Mouse (Mus musculus): Measurements from ENCODE around the gene Neil3. TPM values are rescaled to one million over a fixed set of nuclear protein-coding genes. Genes with fewer than 3 reads are reported as not detected.

Neil3 gene
- total and polyA plus RNA-seq, 2 experiments from 2014 or later, result 0.66 to 1.9 TPM

DNA sequence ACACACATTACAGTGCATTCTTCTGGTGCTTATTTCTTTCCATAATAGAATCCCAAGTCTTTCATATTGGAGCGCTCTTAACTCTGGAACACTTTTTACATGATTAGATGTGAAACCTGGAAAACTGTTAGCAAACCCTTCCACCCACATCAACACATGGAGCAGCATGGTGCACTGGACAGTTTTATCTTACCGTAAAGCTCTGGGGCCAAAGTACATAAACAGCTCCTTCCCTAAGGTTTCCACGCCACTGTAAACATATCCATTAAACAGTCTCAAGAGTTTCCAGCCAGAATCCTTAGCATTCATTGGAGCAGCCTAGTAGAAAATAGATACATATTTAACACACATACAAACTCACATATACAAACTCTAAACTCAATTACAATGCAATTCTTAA lies 15.4 kb downstream of the Neil3 start:
- no peak overlapping the region for H3K27ac ChIP-seq (ENCODE audit: low read depth, low read length)
- TF ChIP-seq CTCF (IDR thresholded peaks at IDR 0.05), result no peak
- H3K4me2 ChIP-seq (ENCODE audit: low read depth, low read length, poor library complexity, severe bottlenecking), result no peak overlapping the region
- WGBS, result 90% methylated on average over 3 of the region's 3 CpGs
- no peaks in the 10 kb centered on the region for H3K27me3 ChIP-seq (ENCODE audit: insufficient read depth, low read length)
- ATAC-seq (ENCODE audit: low FRiP score) (no peak), DNase-seq (ENCODE audit: low spot score) (no peak)
- H3K4me3 ChIP-seq (ENCODE audit: low read depth, low read length), result no peak overlapping the region
- no peaks in the 10 kb centered on the region for H3K36me3 ChIP-seq (ENCODE audit: insufficient read depth, low read length)
- no peak overlapping the region for H3K9ac ChIP-seq (replicated peaks; ENCODE audit: low read length, poor library complexity, severe bottlenecking)
- H3K4me1 ChIP-seq (ENCODE audit: insufficient read depth, low read length), result no peaks in the 10 kb centered on the region
- no peaks in the 10 kb centered on the region for H3K9me3 ChIP-seq (ENCODE audit: low read length)

GRCm38 (mm10) chr8:53619196-53619595 lies 19.7 kb downstream of the Neil3 start:
- 96% methylated on average over 3 of the region's 3 CpGs for WGBS
- DNase-seq (ENCODE audit: low spot score) (no peak), ATAC-seq (ENCODE audit: low FRiP score) (no peak)
- no peaks in the 10 kb centered on the region for H3K4me1 ChIP-seq (ENCODE audit: insufficient read depth, low read length)
- no peak for TF ChIP-seq CTCF (IDR thresholded peaks at IDR 0.05)
- H3K27ac ChIP-seq (ENCODE audit: low read depth, low read length), result no peak overlapping the region
- no peak overlapping the region for H3K9ac ChIP-seq (replicated peaks; ENCODE audit: low read length, poor library complexity, severe bottlenecking)
- H3K4me3 ChIP-seq (ENCODE audit: low read depth, low read length), result no peak overlapping the region
- no peak overlapping the region for H3K4me2 ChIP-seq (ENCODE audit: low read depth, low read length, poor library complexity, severe bottlenecking)
- no peaks in the 10 kb centered on the region for H3K9me3 ChIP-seq (ENCODE audit: low read length)
- H3K36me3 ChIP-seq (ENCODE audit: insufficient read depth, low read length), result no peaks in the 10 kb centered on the region
- H3K27me3 ChIP-seq (ENCODE audit: insufficient read depth, low read length), result no peaks in the 10 kb centered on the region

DNA sequence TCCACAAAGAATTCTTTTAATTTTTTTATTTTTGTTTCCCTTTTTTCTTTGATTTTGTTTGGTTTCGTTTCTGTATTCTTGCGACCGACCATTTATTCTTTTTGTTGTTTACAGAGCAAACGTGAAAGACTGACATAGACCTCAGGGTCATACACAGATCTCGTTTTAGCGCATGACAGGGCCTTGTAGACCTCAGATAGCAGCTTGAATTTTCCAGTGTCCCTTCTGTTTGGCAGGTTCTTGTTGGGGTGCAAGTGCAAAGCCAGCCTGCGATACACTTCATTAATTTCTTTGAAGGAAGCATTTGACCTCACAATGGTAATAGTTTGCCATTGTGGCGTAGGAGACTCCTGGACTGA lies 24.6 kb downstream of the Neil3 start:
- no peaks in the 10 kb centered on the region for H3K27me3 ChIP-seq (ENCODE audit: insufficient read depth, low read length)
- H3K9ac ChIP-seq (replicated peaks; ENCODE audit: low read length, poor library complexity, severe bottlenecking), result no peak overlapping the region
- H3K4me3 ChIP-seq (ENCODE audit: low read depth, low read length), result no peak overlapping the region
- no peak for DNase-seq (ENCODE audit: low spot score)
- H3K4me1 ChIP-seq (ENCODE audit: insufficient read depth, low read length), result no peaks in the 10 kb centered on the region
- no peaks in the 10 kb centered on the region for H3K36me3 ChIP-seq (ENCODE audit: insufficient read depth, low read length)
- ATAC-seq (ENCODE audit: low FRiP score), result no peak
- no peak overlapping the region for H3K27ac ChIP-seq (ENCODE audit: low read depth, low read length)
- no peak overlapping the region for H3K4me2 ChIP-seq (ENCODE audit: low read depth, low read length, poor library complexity, severe bottlenecking)
- TF ChIP-seq CTCF (IDR thresholded peaks at IDR 0.05), result no peak
- no peaks in the 10 kb centered on the region for H3K9me3 ChIP-seq (ENCODE audit: low read length)
- 81% methylated on average over 8 of the region's 8 CpGs for WGBS

GRCm38 (mm10) chr8:53613577-53614287 lies 25.1 kb downstream of the Neil3 start:
- no peak overlapping the region for H3K9ac ChIP-seq (replicated peaks; ENCODE audit: low read length, poor library complexity, severe bottlenecking)

GRCm38 (mm10) chr8:53612297-53612696 lies 26.6 kb downstream of the Neil3 start:
- Histone ChIP-seq H3K9ac (replicated peaks; ENCODE audit: low read length, poor library complexity, severe bottlenecking) (no peak overlapping the region), H3K4me3 (ENCODE audit: low read depth, low read length) (no peak overlapping the region), H3K9me3 (ENCODE audit: low read length) (no peaks in the 10 kb centered on the region), H3K27ac (ENCODE audit: low read depth, low read length) (no peak overlapping the region), H3K27me3 (ENCODE audit: insufficient read depth, low read length) (no peaks in the 10 kb centered on the region), H3K36me3 (ENCODE audit: insufficient read depth, low read length) (no peaks in the 10 kb centered on the region), H3K4me2 (ENCODE audit: low read depth, low read length, poor library complexity, severe bottlenecking) (no peak overlapping the region), H3K4me1 (ENCODE audit: insufficient read depth, low read length) (no peaks in the 10 kb centered on the region)
- WGBS, result 68% methylated on average over 7 of the region's 7 CpGs
- ATAC-seq (ENCODE audit: low FRiP score) (no peak), DNase-seq (ENCODE audit: low spot score) (no peak)
- peak; percentile 31; the same call in 1 of the 2 replicates for TF ChIP-seq CTCF (IDR thresholded peaks at IDR 0.05)

More at GRCm38 (mm10) chr8:53613577-53614287, 25.1 kb downstream of the Neil3 start:
- Histone ChIP-seq H3K4me2 (ENCODE audit: low read depth, low read length, poor library complexity, severe bottlenecking) (no peak overlapping the region), H3K9me3 (ENCODE audit: low read length) (no peaks in the 10 kb centered on the region), H3K36me3 (ENCODE audit: insufficient read depth, low read length) (no peaks in the 10 kb centered on the region), H3K27me3 (ENCODE audit: insufficient read depth, low read length) (no peaks in the 10 kb centered on the region), H3K4me1 (ENCODE audit: insufficient read depth, low read length) (no peaks in the 10 kb centered on the region), H3K4me3 (ENCODE audit: low read depth, low read length) (no peak overlapping the region), H3K27ac (ENCODE audit: low read depth, low read length) (no peak overlapping the region)
- no peak for ATAC-seq (ENCODE audit: low FRiP score)
- TF ChIP-seq CTCF (IDR thresholded peaks at IDR 0.05), result no peak
- WGBS, result 94% methylated on average over 7 of the region's 7 CpGs
- DNase-seq (ENCODE audit: low spot score), result no peak

DNA sequence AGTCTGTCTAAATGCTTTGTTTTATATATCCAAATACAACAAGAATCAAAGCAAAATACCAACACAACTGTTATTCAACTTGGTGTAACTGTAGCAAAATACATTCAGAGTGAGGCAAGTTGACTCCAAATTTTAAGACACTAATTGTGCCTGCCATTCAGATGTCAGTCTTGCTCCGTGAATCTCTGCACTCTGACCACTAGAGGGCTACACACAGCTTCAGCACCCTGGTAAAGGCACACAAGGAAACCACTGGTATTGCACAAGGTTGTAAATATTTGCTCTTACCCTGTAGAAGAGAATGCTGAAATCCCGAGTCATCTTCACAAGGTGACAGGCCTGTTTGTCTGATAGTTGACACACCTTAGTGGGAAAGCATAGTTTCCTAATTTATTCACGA lies 31.8 kb downstream of the Neil3 start:
- DNase-seq (ENCODE audit: low spot score) (peak; percentile 23), ATAC-seq (ENCODE audit: low FRiP score) (no peak)
- Histone ChIP-seq H3K4me1 (ENCODE audit: insufficient read depth, low read length) (no peaks in the 10 kb centered on the region), H3K9ac (replicated peaks; ENCODE audit: low read length, poor library complexity, severe bottlenecking) (no peak overlapping the region), H3K27me3 (ENCODE audit: insufficient read depth, low read length) (no peaks in the 10 kb centered on the region), H3K27ac (ENCODE audit: low read depth, low read length) (no peak overlapping the region), H3K4me2 (ENCODE audit: low read depth, low read length, poor library complexity, severe bottlenecking) (no peak overlapping the region), H3K4me3 (ENCODE audit: low read depth, low read length) (no peak overlapping the region), H3K9me3 (ENCODE audit: low read length) (no peaks in the 10 kb centered on the region), H3K36me3 (ENCODE audit: insufficient read depth, low read length) (no peaks in the 10 kb centered on the region)
- TF ChIP-seq CTCF (IDR thresholded peaks at IDR 0.05), result peak; percentile 77
- WGBS, result 48% methylated on average over 3 of the region's 3 CpGs

All from midbrain, postnatal 0 days (tissue).